Mouse (Mus musculus) gastrocnemius, adult 2 months (tissue): Measurements from ENCODE around the gene Serpinb2. TPM values are rescaled to one million over a fixed set of nuclear protein-coding genes. Genes with fewer than 3 reads are reported as not detected.

Experiments used
- DNase-seq: peaks from one replicate; pipeline ENCODE4 v3.0.0; 2022
- H3K27ac ChIP-seq: fragments of 200-600 bp; 2 replicates; pipeline ENCODE4 v1.8.1; 2022; ENCODE audit warnings: mild to moderate bottlenecking
- H3K4me3 ChIP-seq: fragments of 200-600 bp; 2 replicates; pipeline ENCODE4 v1.8.1; 2022; ENCODE audit warnings: mild to moderate bottlenecking, moderate library complexity
- CTCF ChIP-seq: fragments of 200-600 bp; IDR thresholded peaks from 2 replicates; pipeline ENCODE4 v1.8.1; 2022; ENCODE audit warnings: antibody characterized with exemption, mild to moderate bottlenecking, moderate library complexity
- intact Hi-C: fragments of 180-260 bp; cut with DNase I; formaldehyde crosslinking; loops from one replicate; pipeline ENCODE4 v1.15.1; 2025
- long read RNA-seq, 2 experiments: library from polyadenylated mRNA; stranded (forward); transcript quantifications; one replicate each; pipeline ENCODE4 v2.0.0; 2021
- total RNA-seq, 2 experiments: library from RNA; stranded (reverse); gene quantifications; 2 replicates each; pipeline ENCODE4 v1.2.3; 2021

The Serpinb2 gene
- not detected for total RNA-seq
- long read RNA-seq, experiment 1 = 0 reads
- long read RNA-seq, experiment 2 = 0 reads

DNA sequence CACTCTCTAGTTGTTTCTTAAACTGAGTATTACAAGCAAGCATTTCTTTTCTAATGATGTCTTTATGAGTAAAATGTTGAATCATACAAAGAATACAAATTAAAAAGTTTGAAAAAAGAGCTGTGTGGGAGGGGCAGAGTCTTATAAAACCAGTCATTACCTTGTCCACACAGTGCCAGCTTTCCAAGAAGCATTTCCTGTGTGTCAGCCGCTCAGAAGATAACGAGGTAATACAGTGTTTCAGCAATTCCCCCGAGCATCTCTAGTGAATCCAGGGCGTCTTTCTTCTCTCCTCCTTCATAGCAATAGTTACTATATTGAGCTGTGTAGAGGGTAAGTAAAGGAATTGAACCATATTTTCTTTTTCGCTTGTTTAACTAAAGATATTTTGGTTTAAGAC is at the start of gene Serpinb2:
Serpinb2 (plus strand) TSS at position 172 of the 400 bp plus-strand sequence.
- intact Hi-C loops = no loop called here
- DNase-seq = no peak
- no peak for TF ChIP-seq CTCF
- Histone ChIP-seq H3K4me3 (no peak within 1 kb of the TSS), H3K27ac (no peak within 1 kb of the TSS)

- no peak for TF ChIP-seq CTCF
- Histone ChIP-seq H3K27ac (no peak overlapping the region), H3K4me3 (no peak overlapping the region)
- intact Hi-C loops = loop anchor here (5.0 kb wide), 1 partner anchor 238 kb away; no protein-coding TSS in a partner anchor
- no peak for DNase-seq
Measured at GRCm38 (mm10) chr1:107479909-107480308, 31.3 kb upstream of the Serpinb2 start.

DNA sequence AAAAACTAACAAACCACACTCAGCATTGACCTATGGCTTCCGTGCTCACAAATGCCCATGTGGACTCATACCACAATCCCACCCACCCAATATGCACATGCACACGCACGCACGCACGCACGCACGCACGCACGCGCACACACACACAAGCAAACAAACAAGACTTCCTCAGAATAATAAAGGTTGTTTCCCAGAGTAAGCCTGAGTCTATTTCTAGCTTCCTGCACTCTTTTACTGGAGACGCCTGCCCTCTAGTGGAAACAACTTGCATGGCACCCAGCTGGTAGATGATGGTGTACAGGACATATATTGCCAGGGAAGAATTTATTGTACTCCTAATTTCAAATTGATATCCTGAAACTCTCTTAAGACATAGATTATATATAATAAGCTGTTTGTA is 29.8 kb upstream of the Serpinb2 start:
- peak; percentile 87 for TF ChIP-seq CTCF
- H3K27ac ChIP-seq = no peak overlapping the region
- no peak overlapping the region for H3K4me3 ChIP-seq
- intact Hi-C loops = loop anchor here (5.0 kb wide), 1 partner anchor 239 kb away; no protein-coding TSS in a partner anchor
- peak; percentile 61 for DNase-seq

- no peak for DNase-seq
- no peak for TF ChIP-seq CTCF
- Histone ChIP-seq H3K4me3 (no peak overlapping the region), H3K27ac (no peak overlapping the region)
- intact Hi-C loops = no loop called here
Measured at GRCm38 (mm10) chr1:107489577-107489976, 21.6 kb upstream of the Serpinb2 start.

GRCm38 (mm10) chr1:107496789-107497188 is 14.4 kb upstream of the Serpinb2 start:
- no peak for TF ChIP-seq CTCF
- H3K27ac ChIP-seq = no peak overlapping the region
- intact Hi-C loops = no loop called here
- H3K4me3 ChIP-seq = no peak overlapping the region
- DNase-seq = no peak

DNA sequence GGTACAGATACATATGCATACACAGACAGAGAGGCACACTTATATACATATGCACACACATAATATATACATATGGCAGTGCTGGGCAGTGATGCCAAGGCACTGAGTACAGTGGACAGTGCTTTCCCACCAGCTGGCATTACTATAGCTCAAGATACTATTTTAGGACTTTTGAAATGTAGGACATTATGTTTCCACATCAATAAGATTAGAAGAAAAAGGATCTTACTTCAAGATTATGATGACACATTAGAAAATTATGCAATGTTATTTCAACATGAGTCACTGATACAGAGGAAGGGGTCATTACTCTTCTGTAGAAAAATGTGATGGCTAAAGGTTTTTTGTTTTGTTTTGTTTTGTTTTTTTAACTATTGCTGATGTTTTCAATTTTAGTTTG is 9.2 kb upstream of the Serpinb2 start:
- TF ChIP-seq CTCF = no peak
- no peak overlapping the region for H3K4me3 ChIP-seq
- DNase-seq = no peak

GRCm38 (mm10) chr1:107503294-107503693 is 7.9 kb upstream of the Serpinb2 start:
- no peak for DNase-seq
- H3K4me3 ChIP-seq = no peak overlapping the region
- TF ChIP-seq CTCF = no peak
- H3K27ac ChIP-seq = no peak overlapping the region
- intact Hi-C loops = no loop called here

More for the DNA sequence above, 9.2 kb upstream of the Serpinb2 start:
- intact Hi-C loops = no loop called here
- no peak overlapping the region for H3K27ac ChIP-seq

DNA sequence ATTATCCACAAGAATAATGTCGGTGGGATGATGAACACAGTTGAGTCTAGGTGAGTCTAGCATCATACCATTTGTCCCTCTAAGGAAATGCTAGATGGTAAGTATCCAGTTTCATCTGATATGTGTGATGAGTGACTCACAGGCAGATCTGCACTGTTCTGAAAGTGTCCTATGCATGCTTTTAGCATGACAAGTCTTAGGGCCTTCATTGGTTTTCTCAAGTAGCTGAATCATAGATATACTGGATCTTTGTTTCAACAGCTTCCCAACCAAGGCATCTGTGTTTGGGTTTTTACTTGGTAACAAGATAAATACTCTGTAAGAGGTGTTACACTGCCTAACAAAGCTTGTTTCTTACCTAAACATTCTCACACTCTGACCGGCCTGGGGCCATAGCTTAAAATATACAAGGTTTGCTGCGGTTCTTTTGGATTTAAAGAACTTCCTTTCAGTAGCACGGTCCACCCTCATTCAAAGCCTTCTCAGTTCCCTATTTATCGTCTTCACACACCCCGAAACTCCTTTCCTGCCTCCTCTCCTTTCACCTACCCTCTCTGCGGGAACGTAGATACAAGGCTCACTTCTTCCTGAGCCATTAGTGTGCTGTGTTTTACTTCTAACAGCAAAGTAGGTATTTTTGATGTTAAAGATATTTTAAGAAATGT is 5.2 kb upstream of the Serpinb2 start:
- H3K27ac ChIP-seq = no peak overlapping the region
- DNase-seq = no peak
- intact Hi-C loops = no loop called here
- no peak for TF ChIP-seq CTCF
- H3K4me3 ChIP-seq = no peak overlapping the region

- intact Hi-C loops = no loop called here
- no peak for TF ChIP-seq CTCF
- DNase-seq = no peak
- no peak overlapping the region for H3K27ac ChIP-seq
- H3K4me3 ChIP-seq = no peak overlapping the region
Measured at GRCm38 (mm10) chr1:107512194-107513138, 1.2 kb downstream of the Serpinb2 start.

GRCm38 (mm10) chr1:107513530-107513929 is 2.3 kb downstream of the Serpinb2 start:
- H3K4me3 ChIP-seq = no peak overlapping the region
- no peak overlapping the region for H3K27ac ChIP-seq
- intact Hi-C loops = no loop called here
- no peak for TF ChIP-seq CTCF
- no peak for DNase-seq

DNA sequence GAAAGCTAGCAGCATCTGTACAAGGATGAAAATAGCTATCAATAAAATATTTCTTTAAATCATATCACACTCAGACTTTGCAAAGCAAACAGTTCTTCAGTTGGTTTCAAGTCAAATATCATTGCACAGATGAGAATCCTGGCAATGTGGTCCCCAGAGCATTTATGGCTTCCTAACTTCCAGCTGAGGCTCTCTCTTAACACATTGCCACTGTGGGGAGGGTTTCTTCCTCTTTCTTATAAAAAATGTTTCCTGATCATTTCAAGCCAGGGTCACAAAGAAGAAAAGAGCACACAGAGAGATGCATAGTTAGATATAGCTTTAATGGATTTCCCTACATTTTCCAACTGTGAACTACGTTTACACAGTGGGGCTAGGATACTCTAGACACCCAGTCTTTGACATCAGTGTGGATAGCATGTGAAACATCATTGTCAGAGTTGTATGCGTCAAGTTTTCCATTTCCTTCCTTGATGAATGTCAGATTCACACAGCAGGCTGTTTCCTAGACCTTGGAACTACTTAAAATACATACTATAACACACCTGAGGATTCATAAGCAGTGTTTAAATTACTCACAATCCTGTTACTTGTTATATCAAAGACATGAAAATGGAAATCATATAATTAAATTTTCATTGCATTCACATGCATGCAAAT is 4.7 kb downstream of the Serpinb2 start:
- DNase-seq = no peak
- TF ChIP-seq CTCF = no peak
- no peak overlapping the region for H3K4me3 ChIP-seq
- H3K27ac ChIP-seq = no peak overlapping the region
- intact Hi-C loops = no loop called here

- intact Hi-C loops = no loop called here
- no peak for TF ChIP-seq CTCF
- DNase-seq = no peak
- Histone ChIP-seq H3K27ac (no peak overlapping the region), H3K4me3 (no peak overlapping the region)
Measured at GRCm38 (mm10) chr1:107525592-107525991, 14.4 kb downstream of the Serpinb2 start.
